Mouse (Mus musculus): Measurements from ENCODE around the gene Tmem270.

- no peak for TF ChIP-seq MAX (IDR thresholded peaks at IDR 0.05; ENCODE audit: low read length)
- no peak for TF ChIP-seq MAFK (IDR thresholded peaks at IDR 0.05; ENCODE audit: insufficient replicate concordance, low read length)
- no peak for TF ChIP-seq PAX5 (IDR thresholded peaks at IDR 0.05; ENCODE audit: low read length)
These were observed 11.7 kb upstream of the Tmem270 start for GRCm38 (mm10) chr5:134918071-134918832.

Measured in CH12.LX (cell line).